Mouse (Mus musculus): ENCODE measurements around the gene Bsg. TPM values are rescaled to one million over a fixed set of nuclear protein-coding genes. Genes with fewer than 3 reads are reported as not detected.
"Not testable (repeated sequence)": the region's sequence is repeated elsewhere in the genome, so short reads cannot be mapped to it uniquely, and the experiment has no call there.

Bsg gene
- total RNA-seq, 2 experiments from 2014 or later: 196 to 289 TPM

DNA sequence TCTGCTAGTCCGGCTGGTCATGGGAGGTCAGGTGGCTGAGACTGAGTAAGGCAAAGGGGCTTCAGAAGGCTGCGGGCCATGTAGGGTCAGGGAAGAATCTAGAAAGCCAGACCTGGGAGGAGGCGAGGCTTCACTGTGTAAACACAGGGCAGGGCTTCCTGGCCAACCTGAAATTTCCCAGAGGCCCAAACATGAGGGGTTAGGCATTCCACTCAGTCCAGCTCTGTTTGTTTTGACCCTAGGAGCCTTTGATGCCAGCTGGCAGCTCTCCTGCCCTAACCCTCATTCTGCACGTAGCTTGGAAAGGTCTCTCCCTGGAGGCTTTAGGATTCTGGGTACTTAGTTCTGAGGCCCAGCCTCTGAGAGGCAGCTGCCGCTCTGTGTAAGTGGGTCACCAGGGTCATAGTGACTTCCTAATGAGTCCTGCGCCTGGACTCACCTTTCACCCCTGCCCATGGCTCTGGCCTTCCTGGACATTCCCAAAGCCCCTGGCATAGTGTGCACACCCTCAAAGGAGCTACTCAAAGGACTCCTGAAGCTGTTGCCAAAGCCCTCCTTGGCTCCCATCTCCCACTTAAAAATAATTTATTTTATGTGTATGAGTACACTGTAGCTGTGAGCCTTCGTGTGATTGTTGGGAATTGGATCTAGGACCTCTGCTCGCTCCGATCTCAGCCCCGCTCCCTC is 2.7 kb upstream of the Bsg start:
- no peak for ATAC-seq (ENCODE audit: poor library complexity, severe bottlenecking)

DNA sequence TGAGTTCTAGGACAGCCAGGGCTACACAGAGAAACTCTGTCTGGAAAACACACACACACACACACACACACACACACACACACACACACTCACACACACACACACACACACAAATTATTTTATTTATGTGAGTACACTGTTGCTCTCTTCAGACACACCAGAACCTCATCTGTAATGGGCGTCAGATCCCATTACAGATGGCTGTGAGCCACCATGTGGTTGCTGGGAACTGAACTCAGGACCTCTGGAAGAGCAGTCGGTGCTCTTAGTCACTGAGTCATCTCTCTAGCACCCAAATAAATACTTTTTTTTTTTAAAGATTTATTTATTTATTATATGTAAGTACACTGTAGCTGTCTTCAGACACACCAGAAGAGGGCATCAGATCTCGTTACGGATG is 1.3 kb upstream of the Bsg start:
- ATAC-seq (ENCODE audit: poor library complexity, severe bottlenecking): not testable (repeated sequence)

DNA sequence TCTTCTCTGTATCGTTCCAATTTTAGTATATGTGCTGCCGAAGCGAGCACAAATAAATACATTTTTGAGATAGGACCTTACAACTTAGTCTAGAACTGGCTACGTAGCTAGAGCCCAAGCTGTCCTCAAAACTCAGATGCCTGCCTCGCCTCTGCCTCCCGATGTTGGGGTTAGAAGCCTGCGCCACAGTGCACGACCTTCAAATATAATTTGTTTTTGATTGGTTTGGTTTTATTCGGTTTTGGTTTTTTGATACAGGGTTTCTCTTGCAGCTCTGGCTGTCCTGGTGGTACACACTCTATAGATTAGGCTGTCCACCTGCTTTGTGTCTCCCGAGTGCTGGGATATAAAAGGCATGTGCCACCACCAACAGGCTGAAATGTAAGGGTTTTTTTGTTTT is 750 bp upstream of the Bsg start:
- no peak for ATAC-seq (ENCODE audit: poor library complexity, severe bottlenecking)

DNA sequence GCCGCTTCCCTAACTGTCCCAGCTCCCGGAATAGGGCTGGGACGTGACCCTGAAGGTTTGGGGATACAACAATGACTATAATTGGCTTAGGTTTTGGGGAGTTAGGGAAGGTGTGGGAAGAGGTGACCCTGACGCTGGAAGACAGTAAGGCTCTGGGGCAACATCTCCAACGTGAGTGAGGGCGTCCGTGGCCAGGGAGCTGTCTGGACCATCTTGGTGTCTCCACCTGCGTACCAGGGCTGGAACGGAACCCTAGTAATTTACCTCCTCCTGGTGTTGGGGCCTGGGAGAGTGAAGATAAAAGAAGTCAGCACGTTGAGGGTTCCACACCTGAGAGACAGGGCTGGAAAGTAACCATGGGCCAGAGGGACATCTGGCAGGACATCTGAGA is 674 bp downstream of the Bsg start:
- no peak for ATAC-seq (ENCODE audit: poor library complexity, severe bottlenecking)

DNA sequence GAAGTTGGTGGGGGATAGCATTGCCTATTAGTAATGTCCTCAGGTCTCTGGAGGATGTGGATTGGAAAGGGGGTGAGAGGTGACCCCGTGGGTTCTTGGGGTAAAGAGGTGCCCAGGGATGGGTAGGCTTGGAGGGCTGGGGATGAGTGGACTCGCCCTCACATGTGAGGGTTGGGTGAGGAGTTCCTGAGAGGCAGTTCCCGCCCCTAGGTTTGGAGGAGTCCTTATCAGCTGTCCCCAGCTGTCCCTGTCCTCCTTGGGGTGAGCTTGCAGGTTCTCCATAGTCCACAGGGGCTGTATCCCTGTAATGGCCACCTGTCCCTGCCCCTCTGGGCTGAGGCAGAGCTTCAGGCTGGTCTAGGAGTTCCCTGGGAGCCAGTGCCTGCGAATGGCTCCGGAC is 1.7 kb downstream of the Bsg start:
- no peak for ATAC-seq (ENCODE audit: poor library complexity, severe bottlenecking)

DNA sequence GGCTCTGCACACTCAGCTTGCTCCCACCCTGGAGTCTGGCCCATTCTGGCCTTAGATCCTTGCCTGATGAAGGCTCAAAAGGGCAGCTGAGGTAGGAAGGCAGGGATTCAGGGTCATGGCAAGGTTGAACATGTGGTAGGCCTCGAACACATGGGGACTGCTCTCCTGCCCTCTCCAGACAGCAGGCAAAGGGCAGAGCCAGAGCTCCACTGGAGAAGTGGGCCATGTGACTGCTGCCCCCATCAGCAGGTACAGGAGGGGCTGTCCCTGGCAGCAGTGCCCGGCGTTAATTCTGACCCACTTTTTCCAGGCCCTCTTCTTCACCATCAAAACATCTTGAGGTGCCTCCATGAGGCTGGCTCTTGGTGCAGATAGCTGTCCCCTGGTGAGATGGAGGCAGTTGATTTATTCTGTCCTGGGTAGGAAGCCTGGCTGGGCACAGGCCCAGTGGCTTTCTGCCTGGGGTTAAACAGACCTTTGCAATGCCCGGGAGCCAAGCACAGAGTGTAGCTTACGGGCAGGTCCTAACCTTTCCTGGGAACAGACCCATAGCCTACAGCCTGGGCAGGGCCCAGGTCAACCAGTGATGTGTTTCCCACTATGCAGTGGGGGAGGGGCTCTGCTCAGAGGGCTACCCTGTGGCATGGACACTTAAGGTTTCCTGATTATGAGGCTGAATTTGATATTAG is 2.3 kb downstream of the Bsg start:
- no peak for ATAC-seq (ENCODE audit: poor library complexity, severe bottlenecking)

DNA sequence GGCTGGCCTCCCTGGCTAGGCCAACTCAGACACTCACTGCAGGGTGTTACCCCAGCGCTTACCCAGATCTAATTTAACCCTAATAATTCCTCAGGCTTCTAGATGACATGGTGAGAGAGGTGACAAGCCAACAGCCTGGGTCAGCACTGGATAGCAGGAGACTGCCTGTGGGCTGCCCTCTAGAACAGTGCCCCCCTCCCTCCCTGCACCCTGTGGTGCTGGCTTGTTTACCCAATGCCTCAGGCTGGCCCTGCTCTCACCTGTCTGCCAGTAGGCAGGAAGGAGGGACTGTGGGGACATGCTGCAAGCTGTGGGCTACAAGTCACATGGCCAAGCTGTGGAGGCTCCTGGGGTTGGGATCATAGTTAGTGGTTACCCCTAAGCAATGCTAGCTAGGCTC is 2.9 kb downstream of the Bsg start:
- no peak for ATAC-seq (ENCODE audit: poor library complexity, severe bottlenecking)

DNA sequence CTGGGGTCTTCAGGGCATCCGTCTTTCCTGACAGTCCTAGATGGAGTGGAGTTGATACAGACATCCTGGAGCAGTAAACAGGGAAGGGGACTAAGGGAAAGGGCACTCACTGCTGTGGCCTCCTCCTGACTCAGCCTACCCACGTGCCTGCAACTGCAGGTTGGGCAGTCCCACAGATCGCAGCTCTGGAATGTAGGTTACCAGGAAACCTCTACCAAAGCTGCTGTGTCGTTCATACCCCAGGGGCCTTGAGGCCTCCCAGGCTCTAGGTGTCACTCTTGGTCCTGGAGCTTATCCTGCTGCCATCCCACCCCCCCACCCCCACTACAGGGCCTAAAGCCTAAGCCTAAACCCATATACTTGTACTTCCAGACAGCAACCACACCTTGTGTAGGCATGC is 3.5 kb downstream of the Bsg start:
- no peak for ATAC-seq (ENCODE audit: poor library complexity, severe bottlenecking)

DNA sequence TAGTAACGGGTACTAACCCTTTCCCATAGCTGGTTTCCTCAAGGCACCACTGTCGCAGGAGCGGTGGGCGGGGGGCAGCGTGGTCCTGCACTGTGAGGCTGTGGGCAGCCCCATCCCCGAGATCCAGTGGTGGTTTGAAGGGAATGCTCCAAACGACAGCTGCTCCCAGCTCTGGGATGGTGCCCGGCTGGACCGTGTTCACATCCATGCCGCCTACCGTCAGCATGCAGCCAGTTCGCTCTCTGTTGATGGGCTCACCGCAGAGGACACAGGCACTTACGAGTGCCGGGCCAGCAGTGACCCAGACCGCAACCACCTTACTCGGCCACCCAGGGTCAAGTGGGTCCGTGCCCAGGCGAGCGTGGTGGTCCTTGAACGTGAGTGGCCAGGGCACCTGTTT is 4.4 kb downstream of the Bsg start:
- ATAC-seq (ENCODE audit: poor library complexity, severe bottlenecking): no peak

DNA sequence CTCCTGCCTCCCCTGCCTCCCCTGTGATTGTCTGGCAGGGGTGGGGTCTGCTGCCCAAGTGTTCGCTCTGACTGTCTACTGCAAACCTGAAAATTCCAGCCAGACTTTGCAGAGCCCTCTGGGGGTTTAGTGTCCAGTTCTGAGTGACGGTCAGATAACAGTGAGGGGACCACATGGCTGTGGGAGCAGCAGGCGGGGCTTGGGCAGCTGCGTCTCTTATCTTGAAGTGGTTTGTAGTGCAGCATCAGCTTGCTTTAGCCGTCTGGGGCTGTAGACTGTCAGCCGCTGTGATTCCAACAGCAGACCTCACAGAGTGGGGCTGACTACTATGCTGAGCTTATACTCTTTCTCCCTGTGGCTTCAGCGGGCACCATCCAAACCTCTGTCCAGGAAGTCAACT is 5.0 kb downstream of the Bsg start:
- ATAC-seq (ENCODE audit: poor library complexity, severe bottlenecking): no peak

DNA sequence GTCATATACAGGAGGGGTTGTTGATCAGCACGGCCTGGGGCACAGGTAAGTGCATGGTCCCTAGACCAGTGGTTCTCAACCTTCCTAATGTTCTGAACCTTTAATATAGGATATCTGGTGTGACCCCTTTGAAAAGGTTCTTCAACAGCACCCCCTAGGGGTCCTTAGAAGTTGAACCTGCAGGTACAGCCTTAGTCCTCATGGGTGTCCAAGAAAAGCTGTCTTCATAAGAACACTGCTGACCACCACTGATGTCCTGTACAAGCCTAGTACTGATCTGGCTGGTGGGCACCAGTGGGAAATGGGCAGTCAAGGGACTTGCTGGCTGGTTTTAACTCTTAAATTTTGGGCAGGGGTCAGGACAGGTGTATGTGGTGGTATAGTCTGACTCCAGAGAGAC is 7.7 kb downstream of the Bsg start:
- ATAC-seq (ENCODE audit: poor library complexity, severe bottlenecking): no peak

DNA sequence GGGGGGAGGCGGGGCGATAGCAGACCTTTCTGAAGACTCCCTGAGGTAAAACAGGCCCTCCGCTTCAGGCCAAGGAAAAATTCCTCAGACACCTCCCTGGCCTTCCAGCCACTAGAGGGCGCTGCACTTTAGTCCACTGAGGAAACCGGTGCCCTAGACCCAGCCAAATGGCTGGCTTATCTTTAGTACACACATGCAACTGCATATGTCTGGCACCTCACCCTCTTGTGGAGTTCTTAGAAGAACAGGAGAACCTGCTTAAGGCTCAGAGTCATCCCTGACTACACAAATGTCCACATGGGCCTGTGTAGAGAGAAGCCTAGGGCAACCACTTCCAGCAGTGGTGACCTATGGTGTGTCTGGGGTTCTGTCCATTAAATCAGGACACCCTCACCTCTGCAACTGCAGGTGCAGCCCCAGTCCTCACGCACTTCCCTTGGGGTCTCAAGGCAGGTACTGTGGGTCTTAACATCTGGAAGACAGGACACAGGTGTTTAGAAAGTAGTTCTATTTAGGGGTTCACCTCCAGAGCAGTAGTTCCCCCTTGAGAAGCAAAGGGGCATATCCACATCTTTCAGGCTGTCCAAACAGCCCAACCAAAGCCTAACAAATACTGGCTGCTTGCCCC is 8.3 kb downstream of the Bsg start:
- ATAC-seq (ENCODE audit: poor library complexity, severe bottlenecking): peak; percentile 59

DNA sequence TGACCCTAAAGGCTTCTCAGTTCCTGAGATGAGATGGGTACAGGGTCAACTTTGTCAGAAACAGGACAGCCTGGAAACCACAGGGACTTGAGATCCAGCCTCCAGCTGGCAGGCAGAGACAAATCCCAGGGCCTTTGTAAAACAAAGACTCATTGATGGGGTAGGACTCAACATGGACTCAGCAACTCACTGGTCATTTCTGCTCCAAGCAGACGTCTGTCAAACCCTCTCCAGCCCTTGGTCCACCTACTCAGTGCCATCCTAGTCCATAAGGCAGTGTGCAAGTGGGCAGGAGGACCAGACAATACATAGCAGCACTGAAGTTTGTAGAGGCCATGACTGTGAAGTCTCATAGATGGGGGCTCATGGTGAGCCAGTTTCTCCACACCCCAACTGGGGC is 8.9 kb downstream of the Bsg start:
- ATAC-seq (ENCODE audit: poor library complexity, severe bottlenecking): no peak

DNA sequence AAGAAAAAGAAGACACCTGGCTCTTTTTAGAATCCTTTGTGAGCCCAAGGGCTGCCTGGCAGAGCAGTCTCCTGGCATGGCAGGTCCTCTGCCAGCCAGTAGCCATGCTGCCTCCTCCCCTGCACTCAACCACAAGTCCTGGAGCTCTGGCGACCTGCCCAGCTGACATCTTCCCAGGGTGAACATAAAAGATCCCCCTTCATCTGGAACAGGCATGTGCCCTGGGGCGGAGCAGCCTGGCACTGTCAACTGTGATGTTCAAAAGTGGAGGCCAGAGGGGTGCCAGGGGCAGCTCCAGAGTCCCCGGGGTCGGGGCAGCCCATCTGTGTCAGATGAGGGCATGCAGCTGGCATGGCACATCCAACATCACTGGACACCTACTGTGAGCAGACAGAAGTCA is 10.7 kb downstream of the Bsg start:
- no peak for ATAC-seq (ENCODE audit: poor library complexity, severe bottlenecking)

DNA sequence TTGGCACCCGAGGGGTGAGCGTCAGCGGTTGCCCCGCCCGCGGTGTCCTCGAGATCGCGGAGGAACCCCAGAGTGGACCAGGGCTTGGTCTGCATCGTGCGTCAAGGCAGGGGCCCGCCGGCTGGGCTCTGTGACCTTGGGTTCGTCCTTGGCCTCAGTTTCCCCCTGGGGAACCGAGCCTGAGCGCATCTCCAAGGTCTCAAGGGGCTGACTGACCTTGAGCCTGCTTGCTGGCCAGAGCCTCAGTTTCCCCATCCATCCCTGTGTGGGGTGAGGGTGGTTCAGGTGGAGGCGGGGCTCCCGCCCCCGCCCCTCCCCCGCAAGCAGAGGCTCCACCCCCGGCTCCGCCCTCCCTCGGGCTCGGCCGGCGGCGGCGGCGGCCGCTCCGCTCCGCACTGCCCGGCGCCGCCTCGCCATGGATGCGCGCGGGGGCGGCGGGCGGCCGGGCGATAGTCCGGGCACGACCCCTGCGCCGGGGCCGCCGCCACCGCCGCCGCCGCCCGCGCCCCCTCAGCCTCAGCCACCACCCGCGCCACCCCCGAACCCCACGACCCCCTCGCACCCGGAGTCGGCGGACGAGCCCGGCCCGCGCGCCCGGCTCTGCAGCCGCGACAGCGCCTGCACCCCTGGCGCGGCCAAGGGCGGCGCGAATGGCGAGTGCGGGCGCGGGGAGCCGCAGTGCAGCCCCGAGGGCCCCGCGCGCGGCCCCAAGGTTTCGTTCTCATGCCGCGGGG is 12.1 kb downstream of the Bsg start, which contains the start of gene Hcn2:
Gene Hcn2, plus strand, starts transcription at position 381 of the 734 bp plus-strand sequence.
- ATAC-seq (ENCODE audit: poor library complexity, severe bottlenecking): no peak

DNA sequence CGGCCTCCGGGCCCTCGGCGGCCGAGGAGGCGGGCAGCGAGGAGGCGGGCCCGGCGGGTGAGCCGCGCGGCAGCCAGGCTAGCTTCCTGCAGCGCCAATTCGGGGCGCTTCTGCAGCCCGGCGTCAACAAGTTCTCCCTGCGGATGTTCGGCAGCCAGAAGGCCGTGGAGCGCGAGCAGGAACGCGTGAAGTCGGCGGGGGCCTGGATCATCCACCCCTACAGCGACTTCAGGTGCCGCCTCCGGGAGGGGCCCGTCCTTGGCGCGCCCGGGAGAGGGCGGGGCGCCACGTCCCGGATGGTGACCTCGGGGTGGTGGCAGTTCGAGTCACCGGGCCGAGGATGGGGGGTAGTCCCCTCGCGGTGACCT is 12.7 kb downstream of the Bsg start:
- peak; percentile 14; the same call in 1 of the 2 replicates for ATAC-seq (ENCODE audit: poor library complexity, severe bottlenecking)

DNA sequence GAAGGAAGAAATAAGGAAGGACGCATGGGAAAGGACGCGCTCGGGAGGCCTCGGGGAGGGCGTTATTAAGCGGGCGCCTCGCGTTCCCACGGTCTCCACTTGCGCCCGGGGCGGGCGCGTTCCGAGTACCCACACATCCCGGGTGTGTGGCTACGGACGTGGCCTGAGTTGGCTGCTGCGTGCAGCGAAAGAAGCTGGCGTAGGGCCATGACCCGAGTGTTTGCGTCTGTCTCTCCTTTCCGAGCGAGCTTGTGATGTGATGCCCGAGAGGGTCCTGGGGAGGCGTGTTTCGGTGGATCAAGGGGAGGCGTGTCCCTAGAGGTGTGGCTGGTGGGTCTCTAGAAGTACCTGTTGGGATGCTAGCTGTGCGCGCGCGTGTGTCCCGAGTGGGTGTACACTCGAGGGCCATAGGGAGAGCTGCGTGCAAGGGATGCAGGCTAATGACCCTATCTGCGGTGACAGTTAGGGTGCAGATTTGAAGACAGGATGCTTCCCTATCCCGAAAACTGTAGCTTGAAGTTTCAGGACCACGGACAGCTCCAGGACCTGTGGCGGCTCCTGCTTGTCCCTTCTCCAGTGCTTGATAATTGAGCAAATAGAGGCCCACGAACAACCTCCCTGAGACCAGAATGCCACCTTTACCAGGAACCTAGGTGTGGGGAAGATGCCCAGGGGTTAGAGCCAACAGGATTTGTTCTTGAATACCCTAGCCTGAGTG is 13.5 kb downstream of the Bsg start:
- ATAC-seq (ENCODE audit: poor library complexity, severe bottlenecking): peak; percentile 61

DNA sequence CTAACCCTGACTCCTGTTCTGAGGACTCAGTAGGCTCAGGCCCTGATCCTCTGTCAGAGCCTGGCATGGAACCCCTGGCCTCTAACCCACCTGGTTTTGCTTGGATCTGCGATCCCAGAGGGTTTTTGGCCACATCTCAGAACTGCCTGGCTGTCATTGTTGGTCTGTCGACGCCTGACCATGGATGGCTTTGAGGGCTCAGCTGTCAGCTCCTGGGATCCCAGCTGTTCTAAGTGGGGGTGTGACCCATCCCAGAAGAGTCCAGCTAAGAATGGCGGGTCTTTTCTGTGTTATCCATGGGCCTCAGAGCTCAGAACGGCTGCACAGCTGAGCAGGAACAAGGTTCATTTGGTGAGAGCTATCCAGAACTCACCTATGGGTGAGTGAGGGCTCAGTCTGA is 16.8 kb downstream of the Bsg start:
- no peak for ATAC-seq (ENCODE audit: poor library complexity, severe bottlenecking)

DNA sequence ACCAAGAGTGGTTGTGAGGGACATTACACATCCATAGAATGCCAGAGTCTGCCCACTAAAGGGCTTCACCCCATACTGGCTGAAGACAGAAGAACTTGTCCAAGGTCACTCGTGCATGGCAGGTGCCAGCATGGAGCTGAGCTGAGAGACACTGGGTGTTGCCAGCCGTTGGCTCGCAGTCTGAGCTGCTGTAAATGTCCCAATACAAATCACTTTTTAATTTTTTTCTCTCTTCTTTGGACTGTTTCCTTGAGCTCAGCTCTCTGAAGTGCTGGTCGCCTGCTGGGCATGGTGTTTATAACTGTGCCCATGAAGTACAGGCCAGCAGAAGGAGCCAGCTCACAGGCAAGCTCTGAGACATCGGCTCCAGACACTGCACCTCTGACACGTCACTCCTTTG is 18.8 kb downstream of the Bsg start:
- ATAC-seq (ENCODE audit: poor library complexity, severe bottlenecking): no peak

DNA sequence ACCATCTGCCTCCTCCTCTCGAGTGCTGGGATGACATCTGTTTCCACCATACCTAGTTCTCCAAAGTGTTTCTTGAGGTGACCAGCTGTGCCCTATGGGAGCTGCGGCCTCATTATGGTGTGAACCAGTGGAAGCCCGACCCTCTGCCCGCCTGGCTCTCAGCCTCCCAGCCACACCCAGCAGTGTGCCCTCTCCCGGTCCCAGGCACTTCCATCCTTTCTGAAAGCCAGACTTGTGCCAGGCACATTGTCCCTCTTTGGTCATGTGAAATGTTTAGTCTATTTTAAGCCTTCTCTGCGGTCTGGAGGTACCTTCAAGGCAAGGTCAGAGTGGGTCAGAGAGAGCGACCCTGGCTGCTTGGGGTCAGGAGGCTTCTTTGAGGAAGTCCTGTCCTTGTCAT is 19.4 kb downstream of the Bsg start:
- no peak for ATAC-seq (ENCODE audit: poor library complexity, severe bottlenecking)

DNA sequence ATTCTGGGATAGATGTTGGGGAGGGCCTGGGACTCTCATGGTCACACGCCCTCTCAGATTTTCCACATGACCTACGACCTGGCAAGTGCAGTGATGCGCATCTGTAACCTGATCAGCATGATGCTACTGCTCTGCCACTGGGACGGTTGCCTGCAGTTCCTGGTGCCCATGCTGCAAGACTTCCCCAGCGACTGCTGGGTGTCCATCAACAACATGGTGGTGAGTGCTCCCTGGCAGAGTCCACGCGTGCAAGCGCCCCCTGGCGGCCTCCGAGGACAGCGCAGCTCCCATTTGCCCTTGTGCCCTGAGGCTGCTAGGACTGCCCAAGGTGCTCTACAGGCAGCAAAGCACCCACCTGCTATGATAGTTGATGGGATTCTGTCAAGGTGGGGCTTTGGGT is 21.8 kb downstream of the Bsg start:
- ATAC-seq (ENCODE audit: poor library complexity, severe bottlenecking): peak; percentile 96

All from megakaryocyte, adult 5-6 weeks (primary cell).